Mouse (Mus musculus) neutrophil, adult 5-6 weeks (primary cell): Measurements from ENCODE around the gene Rmi2. TPM values are rescaled to one million over a fixed set of nuclear protein-coding genes. Genes with fewer than 3 reads are reported as not detected.
A peak's percentile ranks its signal among the peaks of the same experiment; 100 is the strongest.

ENCODE experiments used
- ATAC-seq: fragments of 151-379, 151-347 bp; 2 replicates; pipeline ENCODE4 v1.8.0; 2017; ENCODE audit warnings: mild to moderate bottlenecking, moderate TSS enrichment; ENCODE audit not compliant: insufficient number of reproducible peaks, poor library complexity, low FRiP score, severe bottlenecking; ENCODE audit errors: extremely low read depth
- total RNA-seq: library from RNA; stranded (forward); fragments of 200-1000 nt; gene quantifications from 2 replicates; pipeline ENCODE4 v1.2.3, GENCODE M21; 2017

Gene Rmi2
- total RNA-seq, 1 experiment from 2014 or later = 0.47 TPM

GRCm38 (mm10) chr16:10901956-10902355 is 67.1 kb downstream of the Rmi2 start:
- no peak for ATAC-seq

GRCm38 (mm10) chr16:10902849-10903248 is 68.0 kb downstream of the Rmi2 start:
- no peak for ATAC-seq

GRCm38 (mm10) chr16:10905661-10906113 is 70.8 kb downstream of the Rmi2 start:
- ATAC-seq = no peak

GRCm38 (mm10) chr16:10910541-10910940 is 75.7 kb downstream of the Rmi2 start:
- ATAC-seq = no peak

DNA sequence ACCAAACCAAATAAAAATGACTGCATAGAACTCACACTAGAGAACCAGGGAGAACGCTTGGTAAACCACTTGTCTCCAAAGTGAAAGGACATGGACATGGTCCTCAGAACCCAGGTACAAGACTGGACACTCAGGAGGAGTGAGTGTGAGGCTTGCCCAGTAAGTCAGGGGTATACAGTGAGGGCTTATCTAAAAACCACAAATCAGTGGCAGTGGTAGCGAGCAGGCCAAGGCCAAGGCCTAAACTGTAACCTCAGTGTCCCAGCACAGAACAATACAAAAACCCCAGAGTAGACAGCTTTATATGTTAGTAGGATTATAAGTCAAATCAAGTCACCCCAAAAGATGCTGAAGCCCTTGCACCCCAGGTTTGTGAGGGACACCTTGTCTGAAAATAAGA is 76.2 kb downstream of the Rmi2 start:
- no peak for ATAC-seq

- no peak for ATAC-seq
Measured at GRCm38 (mm10) chr16:10915066-10915465, 80.2 kb downstream of the Rmi2 start.

- no peak for ATAC-seq
Measured at GRCm38 (mm10) chr16:10916271-10916670, 81.4 kb downstream of the Rmi2 start.

DNA sequence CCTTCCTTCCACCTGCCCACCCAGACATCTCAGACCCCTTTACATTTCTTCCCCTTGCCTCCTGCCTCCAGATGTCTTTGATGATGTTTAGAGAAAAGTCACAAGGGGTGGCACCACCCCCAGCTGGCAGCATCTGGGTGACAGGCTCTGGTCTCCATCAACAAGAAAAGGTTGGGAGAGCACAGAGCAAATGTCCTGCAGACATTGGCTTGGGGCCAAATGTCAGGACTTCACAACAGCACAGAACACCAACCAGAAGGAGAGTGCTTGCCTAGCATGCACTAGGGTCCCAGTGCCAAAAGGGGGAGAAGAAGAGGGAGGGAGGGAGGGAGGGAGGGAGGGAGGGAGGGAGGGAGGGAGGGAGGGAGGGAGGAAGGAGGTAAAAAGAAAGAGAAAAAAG is 85.0 kb downstream of the Rmi2 start:
- no peak for ATAC-seq

DNA sequence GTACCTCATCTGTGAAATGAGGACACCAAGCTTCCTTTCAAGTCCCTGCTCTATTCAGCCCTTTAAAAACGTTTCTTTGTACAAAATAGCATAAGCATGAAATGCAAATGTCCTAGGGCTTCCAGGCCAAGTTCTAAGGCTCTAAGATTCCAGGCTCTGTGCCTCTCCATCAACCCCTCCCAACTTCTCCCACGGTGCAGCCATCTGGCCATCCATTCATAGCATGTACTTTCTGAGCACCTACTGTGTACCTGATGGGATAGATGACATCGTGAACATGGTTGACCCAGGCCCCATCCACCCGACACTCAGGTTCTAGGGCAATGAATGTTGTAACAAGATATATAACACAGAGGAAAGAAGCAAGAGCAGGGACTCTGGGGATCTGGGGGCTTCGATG is 88.7 kb downstream of the Rmi2 start:
- ATAC-seq = no peak

DNA sequence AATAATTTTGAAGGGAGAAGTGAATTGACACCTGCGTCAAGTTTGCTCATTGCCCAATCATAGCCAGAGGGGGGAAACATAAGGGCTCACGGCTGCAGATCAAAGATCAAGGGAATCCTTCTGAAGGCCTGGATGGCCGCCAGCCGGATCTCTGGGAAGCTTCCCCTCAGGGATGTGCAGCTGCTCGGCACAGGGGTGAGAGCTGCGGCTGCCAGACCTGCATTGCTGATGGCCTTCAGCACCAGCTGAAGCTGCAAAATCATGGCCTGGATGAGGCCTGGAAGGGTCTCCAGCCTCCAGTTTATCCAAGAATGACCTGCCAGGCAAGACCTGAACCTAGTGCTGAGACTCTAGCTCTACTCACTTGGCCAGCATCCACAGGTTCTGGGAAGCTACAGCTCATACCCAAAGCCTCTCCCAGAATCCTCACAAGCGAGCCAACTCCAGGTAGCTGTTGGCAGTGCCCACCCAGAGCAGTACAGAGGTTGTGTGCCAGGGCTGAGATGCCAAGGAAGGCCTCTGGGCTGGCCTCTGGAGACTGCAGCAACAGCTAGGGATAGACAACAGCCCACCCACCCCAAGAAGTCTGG is 90.8 kb downstream of the Rmi2 start:
- no peak for ATAC-seq

GRCm38 (mm10) chr16:10927026-10927425 is 92.2 kb downstream of the Rmi2 start:
- peak; percentile 63; the same call in 1 of the 2 replicates for ATAC-seq

GRCm38 (mm10) chr16:10933372-10933771 is 98.5 kb downstream of the Rmi2 start:
- ATAC-seq = no peak

DNA sequence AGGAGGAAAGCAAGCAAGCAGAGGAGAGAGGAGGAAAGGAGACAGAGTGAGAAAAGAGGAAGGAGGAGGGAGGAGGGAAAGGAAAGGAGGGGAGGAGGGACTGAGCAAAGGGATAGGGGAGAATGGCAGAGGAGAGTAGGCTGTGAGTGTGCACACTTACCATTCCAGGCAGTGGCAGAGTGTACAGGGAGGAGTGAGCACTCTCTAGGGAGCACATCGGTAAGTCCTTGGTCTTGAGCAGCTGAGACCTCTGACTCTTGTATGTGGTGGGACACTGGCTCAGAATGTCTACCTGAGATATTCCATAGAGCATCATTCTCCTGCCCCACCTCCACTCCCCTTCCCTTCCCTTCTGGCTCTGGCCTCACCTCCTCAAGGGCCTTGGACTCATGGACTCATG is 99.2 kb downstream of the Rmi2 start:
- ATAC-seq = no peak

- ATAC-seq = no peak
Measured at GRCm38 (mm10) chr16:10936700-10937319, 102.0 kb downstream of the Rmi2 start.

DNA sequence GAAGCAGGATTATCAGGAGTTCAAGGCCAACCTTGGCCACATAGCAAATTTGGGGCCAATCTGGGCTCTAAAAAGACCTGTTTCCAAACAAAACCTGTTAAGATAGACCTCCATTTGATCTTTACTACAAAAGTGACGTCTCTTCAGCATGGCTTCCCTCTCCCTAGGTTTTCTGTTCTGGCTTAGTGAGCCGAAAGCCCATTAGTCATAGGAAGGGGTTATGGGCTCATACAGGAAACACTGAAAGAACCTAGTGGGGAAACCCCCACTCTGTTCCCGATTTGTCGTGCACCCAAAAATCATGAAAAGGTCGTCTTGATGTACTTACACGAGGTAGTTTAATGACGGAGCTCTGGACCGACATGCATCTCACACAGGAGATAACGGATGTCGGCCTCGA is 102.6 kb downstream of the Rmi2 start:
- 0 out of 2 replicates have a peak, but pooled peaks have one; percentile 29 for ATAC-seq

DNA sequence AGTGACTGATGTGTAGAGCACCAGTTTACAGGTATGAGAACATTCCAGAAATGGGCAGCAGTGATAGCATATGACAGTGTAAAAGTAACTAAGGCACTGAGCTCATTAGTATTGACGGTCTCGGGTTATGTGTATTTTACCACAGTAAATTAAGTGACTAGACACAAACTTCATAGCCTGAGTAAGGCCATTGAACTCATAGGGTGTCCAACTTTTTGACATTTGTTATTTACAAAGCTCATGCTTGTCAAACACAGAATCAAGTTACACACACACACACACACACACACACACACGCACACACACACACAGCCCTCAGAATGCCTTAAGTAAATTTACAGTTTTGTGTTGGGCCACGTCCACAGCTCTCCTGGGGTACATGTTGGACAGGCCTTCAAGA is 105.1 kb downstream of the Rmi2 start:
- no peak for ATAC-seq

DNA sequence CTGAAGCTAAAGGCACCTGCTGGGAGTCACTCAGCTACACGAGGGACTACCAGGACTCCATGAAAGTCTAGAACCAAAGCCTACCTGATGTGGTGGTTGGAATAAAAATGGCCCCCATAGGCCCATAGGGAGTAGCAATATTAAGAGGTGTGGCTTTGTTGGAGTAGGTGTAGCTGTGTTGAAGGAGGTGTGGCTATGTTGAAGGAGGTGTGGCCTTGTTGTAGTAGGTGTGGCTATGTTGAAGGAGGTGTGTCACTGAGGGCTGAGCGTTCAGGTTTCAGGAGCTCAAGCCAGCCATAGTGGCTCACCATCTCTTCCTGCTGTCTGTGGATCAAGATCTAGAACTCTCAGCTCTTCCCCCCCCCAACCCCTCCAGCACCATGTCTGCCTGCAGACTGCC is 105.8 kb downstream of the Rmi2 start:
- ATAC-seq = no peak
